Mouse (Mus musculus) brain, embryonic 18.5 days (tissue): Measurements from ENCODE around the gene Ccdc103.

Experiments used
- DNase-seq: peaks from one replicate; pipeline ENCODE4 v3.0.0-alpha.2; 2012; ENCODE audit warnings: low read depth, low spot score

Ccdc103 gene

DNA sequence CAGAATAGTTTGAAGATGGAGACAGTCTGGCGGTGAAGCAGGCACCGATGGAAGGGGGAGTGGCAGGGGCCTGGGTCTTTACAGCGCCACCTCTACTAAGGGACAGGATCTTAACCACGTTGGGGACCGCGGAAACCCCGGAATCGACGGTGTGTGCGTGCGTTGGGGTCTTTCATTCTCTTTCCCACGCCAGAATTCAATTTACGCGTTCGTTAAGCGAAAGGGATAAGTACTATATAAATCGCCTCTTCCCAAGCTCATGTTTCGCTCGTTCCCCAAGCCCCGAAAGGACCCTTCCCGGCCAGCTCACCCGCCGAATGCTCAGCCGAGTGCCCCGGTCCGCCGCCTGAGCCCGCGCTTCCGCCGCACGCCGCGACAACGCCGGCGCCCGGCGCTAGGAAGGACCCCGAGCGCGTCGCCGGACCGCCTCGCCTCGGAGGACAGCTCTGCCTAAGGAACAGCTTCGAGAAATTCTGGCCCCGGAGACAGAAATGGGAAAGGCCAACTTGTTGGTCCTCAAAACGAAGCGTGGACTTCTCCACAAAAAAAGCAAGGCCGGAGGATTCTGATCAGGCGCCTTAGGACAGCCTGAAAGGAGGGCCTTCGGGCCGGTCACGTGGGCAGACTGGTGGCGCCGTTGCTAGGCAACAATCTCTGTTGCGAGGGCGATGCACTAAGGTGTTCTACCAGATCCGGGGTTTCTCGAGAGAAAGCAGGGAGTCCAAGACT is at the start of gene Ccdc103, which contains the start of gene Eftud2:
Gene Ccdc103, plus strand, starts transcription at position 620 of the 729 bp plus-strand sequence.
Gene Eftud2, minus strand, starts transcription at position 401 of the 729 bp plus-strand sequence.
- peak; percentile 83 for DNase-seq

GRCm38 (mm10) chr11:102832700-102833297 is 48.2 kb upstream of the Ccdc103 start:
- no peak for DNase-seq

- DNase-seq, result no peak
Measured at GRCm38 (mm10) chr11:102834219-102834618, 46.8 kb upstream of the Ccdc103 start.

- DNase-seq, result no peak
Measured at GRCm38 (mm10) chr11:102835549-102835948, 45.5 kb upstream of the Ccdc103 start, which contains the start of gene Higd1b. Gene Higd1b, plus strand, starts transcription at chr11:102835849.

DNA sequence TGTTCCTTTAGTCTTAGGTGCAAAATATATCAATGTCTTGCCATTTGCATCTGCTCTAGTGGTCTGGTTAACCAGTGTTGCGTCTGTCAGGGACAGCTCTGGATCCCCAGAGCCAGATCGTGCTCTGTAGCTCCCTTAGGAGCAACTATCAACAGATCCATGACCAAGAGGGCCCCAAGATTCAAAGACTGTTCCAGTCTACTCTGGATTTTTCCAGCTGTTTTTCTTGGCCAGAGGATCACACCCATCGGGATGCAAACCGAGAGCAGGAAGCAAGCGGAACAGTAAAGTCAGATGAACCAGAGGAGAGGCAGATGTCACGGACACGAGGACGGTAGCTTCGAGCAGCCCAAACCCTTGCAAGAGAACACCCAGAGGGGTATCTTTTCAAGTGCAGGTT is 44.9 kb upstream of the Ccdc103 start:
- no peak for DNase-seq

DNA sequence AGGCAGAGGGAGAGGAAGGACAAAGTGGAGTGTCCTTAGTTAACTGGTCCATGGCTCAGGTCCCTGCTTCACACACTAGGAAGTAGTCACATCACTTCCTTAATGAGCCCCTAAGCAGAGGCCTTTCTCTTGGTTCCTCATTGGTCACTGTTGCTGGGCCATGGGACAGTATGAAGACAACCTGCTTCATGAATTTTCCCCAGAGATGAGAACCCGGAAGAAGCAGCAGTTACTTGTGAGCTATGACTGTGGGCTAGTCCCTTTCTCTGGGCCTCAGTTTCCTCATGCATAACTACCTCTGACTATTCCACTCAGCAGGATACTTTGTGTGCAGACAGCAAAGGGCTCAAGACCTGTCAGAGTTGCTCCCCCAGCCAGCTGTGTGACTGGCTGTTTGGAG is 43.6 kb upstream of the Ccdc103 start:
- no peak for DNase-seq

DNA sequence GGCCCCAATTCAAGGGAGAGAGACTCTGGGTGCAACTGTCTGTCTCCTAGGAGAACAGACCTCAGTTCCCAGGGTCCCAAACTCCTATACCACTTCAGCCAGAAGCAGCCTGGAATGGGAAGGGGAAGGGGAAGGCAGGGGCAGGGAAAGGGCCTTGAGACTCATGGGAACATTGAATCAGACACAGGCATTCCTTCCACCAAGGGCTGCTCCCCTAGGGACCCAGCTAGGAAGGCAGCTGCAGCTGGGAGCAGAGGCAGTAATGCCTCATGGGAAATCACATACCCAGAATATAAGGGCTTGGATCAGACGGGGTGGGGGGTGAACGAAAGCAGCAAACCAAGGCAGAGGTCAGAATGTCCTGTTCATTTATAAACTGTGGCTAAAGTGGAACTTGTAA is 42.9 kb upstream of the Ccdc103 start:
- DNase-seq, result no peak

DNA sequence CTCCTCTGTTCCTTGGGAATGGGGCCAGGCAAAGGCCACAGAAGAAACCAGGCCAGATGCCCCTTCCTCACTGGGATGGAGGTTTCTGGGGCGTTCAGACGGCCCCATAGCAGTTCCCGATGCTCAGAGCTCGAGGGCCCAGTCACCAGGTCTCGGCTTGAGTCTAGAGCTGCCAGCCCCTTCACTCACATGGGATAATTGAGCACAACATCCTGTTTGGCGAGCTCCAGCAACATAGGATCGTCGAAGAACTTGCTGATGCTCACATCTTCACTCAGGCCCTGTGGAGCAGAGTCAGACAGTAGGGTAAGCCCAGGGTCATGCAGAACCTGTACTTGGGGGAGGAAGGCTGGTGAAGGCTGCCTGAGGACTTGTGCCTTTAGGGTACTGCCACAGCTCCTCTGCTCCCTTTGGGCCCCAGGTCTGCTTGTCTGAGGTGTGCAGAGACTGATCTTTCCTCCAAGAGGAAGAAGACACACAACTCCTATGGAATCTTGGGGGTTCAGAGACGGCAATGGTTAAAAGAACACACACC is 42.3 kb upstream of the Ccdc103 start:
- DNase-seq, result no peak

DNA sequence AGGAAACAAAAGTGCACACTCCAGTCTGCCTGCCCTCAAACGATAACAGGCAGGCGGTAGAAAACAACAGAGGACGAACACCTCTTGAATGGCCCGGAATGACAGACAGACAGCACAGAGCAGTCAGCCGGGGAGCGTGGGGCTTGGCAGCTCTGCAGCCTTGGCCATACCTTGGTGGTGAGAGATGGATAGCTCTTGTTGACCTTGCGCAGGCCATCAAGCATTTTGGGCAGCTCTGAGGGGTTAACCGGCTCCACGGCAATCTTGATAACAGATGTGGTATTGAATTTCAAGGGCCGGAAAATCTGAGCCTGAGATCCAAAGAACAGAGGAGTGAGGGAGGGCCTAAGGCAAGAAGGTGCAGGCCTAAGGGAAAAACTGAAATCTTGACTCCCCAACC is 35.1 kb upstream of the Ccdc103 start:
- DNase-seq, result no peak

- DNase-seq, result no peak
Measured at GRCm38 (mm10) chr11:102851883-102852282, 29.1 kb upstream of the Ccdc103 start.

GRCm38 (mm10) chr11:102853760-102854159 is 27.2 kb upstream of the Ccdc103 start:
- DNase-seq, result no peak

- no peak for DNase-seq
Measured at GRCm38 (mm10) chr11:102855941-102856340, 25.1 kb upstream of the Ccdc103 start.

- no peak for DNase-seq
Measured at GRCm38 (mm10) chr11:102858951-102859350, 22.1 kb upstream of the Ccdc103 start.

DNA sequence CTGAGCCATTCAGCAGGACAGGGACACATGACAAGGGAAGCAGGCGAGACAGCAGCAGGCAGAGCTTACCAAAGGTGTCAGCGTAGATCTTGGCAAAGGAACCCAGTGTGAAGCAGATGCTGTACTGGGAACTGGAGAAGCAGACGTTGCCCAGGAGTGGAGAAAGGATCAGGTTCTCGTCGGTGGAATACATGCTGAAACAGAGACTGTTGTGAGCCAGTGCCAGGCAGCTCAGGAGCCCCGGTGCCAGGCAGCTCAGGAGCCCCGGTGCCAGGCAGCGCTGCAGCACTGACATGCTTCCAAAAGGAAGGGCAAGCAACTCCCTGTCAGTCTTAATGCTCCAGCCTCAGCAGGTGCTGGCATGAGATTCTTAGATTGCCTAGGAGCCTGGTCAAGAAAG is 21.1 kb upstream of the Ccdc103 start:
- no peak for DNase-seq

DNA sequence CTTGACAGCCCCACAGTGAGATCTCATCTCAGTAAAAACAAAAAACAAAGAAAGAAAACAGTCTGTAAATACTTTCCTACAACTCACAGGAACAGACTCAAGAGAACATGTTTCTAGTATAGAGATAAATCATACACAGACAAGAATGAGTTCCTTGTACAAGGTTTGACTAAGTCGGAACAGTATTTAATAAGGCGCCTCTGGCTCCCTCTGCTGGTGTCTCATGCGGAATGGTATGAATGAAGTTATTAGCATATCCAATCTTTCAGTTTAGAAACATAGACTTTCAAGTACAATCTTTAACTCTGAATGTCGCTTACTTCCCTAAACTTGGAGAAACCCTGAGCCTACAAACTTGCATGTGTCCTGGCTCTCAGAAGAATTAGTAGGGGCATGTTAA is 16.7 kb upstream of the Ccdc103 start:
- DNase-seq, result peak; percentile 66

DNA sequence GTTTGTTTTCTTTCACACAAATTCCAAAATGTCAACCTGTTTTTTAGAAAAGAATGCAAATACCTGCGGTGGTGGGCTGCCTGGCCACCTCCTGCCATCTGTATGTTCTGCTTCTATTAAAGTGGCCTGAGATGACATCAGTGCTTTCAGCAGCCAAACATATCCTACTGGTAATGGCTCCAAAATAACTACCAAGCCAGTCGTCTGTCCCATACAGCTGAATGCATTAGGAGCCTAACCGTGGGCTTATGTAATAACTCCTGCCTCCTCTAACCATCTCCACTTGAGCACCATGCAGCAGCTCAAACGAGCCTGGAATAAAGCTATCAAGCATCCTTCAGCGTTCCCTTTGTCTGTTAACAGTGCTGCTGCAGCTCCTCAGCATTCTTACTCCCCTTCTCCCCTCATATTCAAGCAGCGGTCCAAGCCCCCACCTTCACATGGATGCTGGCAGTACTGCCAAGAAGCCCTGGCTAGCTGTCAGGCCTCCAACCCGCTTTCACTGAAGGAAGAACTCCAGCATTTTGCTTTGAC is 6.1 kb upstream of the Ccdc103 start:
- no peak for DNase-seq

- no peak for DNase-seq
Measured at GRCm38 (mm10) chr11:102879558-102879957, 1.4 kb upstream of the Ccdc103 start.

DNA sequence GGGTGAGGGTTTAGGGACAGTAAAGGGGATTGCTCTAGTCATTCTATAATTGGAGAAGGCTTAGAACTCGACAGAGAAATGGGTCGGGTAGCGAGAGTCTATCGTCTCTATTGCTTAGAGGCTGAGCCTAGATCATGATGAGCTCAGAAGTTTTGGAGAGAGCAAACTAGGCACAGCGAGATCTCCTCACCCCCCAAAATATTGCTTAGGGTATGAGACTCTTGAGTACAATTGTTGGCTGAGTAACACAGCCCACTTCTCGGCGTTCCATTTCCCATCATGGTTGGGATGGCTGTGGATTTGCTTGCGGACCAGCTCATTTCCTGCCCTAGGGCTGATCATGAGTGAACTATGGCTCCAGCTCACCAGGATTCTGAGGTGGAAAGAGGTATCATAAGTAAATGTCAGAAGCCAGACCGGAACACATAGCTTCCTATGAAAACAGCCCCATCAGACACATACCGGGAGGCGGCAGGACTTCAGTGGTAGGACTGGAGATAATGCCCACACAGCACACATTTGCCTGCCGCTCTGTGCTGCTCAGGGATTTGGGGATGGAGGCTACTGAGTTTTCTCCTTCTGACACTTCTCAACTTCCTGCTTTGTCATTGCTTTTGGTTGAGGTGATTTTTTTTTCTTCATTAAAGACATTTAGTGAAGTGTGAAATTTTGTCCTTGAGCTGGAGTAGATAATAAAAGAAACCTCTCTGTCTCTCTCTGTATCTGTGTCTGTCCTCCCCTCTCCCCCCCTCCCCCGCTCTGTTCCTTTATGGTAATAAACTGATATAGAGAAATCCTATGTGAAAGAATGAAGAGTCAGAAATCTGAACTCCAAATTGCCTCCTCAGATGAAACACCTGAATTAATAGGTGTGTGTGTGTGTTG is 552 bp downstream of the Ccdc103 start:
- DNase-seq, result no peak

- DNase-seq, result no peak
Measured at GRCm38 (mm10) chr11:102884616-102885219, 3.7 kb downstream of the Ccdc103 start, which contains the start of gene Fam187a. Gene Fam187a, plus strand, starts transcription at chr11:102885169.

DNA sequence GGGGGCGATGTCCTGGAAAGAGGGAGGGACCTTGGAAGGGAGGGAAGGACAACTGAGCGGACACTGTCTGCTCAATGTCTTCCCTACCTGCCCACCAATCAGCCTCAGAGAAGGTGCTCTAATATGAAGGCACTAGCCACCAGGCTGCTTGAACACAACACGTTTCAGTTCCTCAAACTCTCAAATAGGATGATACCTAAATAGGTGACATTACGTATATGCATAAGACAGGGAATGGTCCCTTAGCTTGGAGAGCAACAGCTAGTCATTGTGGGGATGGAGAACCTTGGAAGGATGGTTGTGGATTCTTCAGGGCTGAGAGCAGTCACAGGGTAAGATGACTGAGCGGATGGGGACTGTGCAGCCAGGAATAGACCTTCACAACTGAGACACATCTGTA is 6.4 kb downstream of the Ccdc103 start:
- no peak for DNase-seq

DNA sequence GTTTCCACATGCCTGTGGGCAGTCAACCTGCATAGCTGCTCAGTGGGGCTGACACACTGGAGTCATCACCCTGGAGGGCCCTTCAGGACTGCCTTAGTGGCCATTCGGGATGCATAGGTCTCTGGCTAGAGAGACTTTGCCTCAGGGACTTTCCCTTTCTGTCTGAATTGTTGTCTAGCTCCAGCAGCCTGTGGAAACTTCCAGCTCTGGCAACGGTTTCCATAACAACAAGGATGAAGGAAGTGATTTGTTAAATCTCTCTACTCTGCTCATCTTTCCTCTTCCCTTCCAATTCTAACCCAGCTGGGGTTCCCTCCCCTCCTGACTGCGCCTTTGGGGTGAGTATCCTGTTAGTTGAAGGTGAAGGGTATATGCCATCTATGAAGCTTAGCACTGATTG is 7.1 kb downstream of the Ccdc103 start:
- no peak for DNase-seq
